Mouse (Mus musculus): Measurements from ENCODE around the gene Rad52. TPM values are rescaled to one million over a fixed set of nuclear protein-coding genes. Genes with fewer than 3 reads are reported as not detected.
A peak's percentile ranks its signal among the peaks of the same experiment; 100 is the strongest.

The Rad52 gene
- 13.0 and 13.7 TPM in 2 replicates for polyA plus RNA-seq (2014; fragmentation: Nextera tagmentation; extraction: Ambion mirVana)

DNA sequence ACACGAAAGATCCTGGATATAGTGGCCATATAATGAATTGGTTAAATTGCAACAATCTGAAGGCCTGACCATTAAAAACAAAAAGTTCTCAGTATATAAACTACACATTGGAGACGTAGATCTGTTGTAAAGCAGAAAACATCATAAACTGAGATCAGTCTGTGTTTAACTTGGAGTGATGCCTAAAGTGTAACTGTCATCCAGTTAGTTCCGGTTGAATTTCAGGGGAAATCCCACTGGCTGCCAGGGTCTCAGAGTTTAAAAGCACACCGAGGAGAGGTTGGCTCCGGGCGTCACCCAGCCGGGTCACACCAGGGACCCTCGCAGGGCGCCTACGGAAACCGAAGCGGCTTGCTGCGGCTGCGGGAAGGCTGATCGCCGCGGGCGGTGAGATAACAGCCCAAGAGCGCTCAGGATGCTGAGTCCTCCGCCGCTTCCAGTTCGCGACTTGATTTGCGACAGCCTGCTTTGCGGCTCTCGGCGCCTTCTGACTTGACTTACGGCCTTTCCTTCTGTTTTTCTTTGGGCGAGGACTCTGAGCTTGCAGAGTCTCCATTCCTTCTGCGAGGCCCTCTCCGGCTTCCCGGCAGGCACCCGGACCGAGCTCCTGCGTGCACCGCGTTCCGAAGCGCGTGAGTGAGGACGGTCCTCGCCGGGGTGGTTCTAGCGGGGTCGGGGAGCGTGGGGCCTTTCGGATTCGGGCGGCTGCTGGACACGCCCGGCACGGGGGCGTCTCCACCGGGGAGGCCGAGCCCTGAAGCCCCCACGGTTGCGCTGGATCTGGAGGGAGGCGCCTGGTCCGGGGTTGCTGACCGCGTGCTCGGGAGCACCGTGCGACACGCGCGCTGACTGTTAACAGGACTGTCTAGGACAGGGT, at the start of gene Rad52:
Rad52 (plus strand) TSS at position 495 of the 877 bp plus-strand sequence.
- H3K4me1 ChIP-seq (ENCODE audit: control insufficient read depth in 2 of 2, insufficient read depth in 2 of 2, low read length in 2 of 2), result peaks cover 0 to 8% of the 10 kb centered on the region in 2 experiments; a peak in 2 of 4 replicates
- peak within 1 kb of the TSS; percentile 79 to 93 for H3K4me3 ChIP-seq (ENCODE audit: control insufficient read depth in 1 of 2, insufficient read depth in 1 of 2, low read depth in 1 of 2, low read length in 2 of 2)
- no peaks in the 10 kb centered on the region for H3K27me3 ChIP-seq (ENCODE audit: control insufficient read depth, insufficient read depth, low read length)
- WGBS, result 1% methylated on average over 67 of the region's 67 CpGs
- peak within 1 kb of the TSS; percentile 92 for H3K9ac ChIP-seq (ENCODE audit: low read length)
- ATAC-seq (ENCODE audit: insufficient number of reproducible peaks, insufficient read depth, low FRiP score, low read depth), result peak; percentile 78
- peak within 1 kb of the TSS; percentile 89 for H3K4me2 ChIP-seq (ENCODE audit: low read length)
- H3K27ac ChIP-seq (replicated peaks in 1 of 2; ENCODE audit: control insufficient read depth in 1 of 2, insufficient read depth in 1 of 2, low read depth in 2 of 2, low read length in 2 of 2), result peak within 1 kb of the TSS; percentile 92 to 96
- peaks cover 11% of the 10 kb centered on the region for H3K36me3 ChIP-seq (ENCODE audit: control insufficient read depth, insufficient read depth, low read length)
- no peaks in the 10 kb centered on the region for H3K9me3 ChIP-seq (ENCODE audit: control insufficient read depth, low read length)

GRCm38 (mm10) chr6:119854156-119854555, 48.3 kb upstream of the Rad52 start:
- no peaks in the 10 kb centered on the region for H3K9me3 ChIP-seq (ENCODE audit: control insufficient read depth, low read length)
- no peak overlapping the region for H3K4me2 ChIP-seq (ENCODE audit: low read length)
- ATAC-seq (ENCODE audit: insufficient number of reproducible peaks, insufficient read depth, low FRiP score, low read depth), result no peak
- WGBS, result 16% methylated on average over 2 of the region's 2 CpGs
- no peaks in the 10 kb centered on the region for H3K36me3 ChIP-seq (ENCODE audit: control insufficient read depth, insufficient read depth, low read length)
- no peak overlapping the region for H3K4me3 ChIP-seq (ENCODE audit: control insufficient read depth in 1 of 2, insufficient read depth in 1 of 2, low read depth in 1 of 2, low read length in 2 of 2)
- no peaks in the 10 kb centered on the region for H3K27me3 ChIP-seq (ENCODE audit: control insufficient read depth, insufficient read depth, low read length)
- 0 out of 4 replicates have a peak overlapping the region, but pooled peaks of 1 of the 2 experiments have one; percentile 4 for H3K27ac ChIP-seq (replicated peaks in 1 of 2; ENCODE audit: control insufficient read depth in 1 of 2, insufficient read depth in 1 of 2, low read depth in 2 of 2, low read length in 2 of 2)
- H3K9ac ChIP-seq (ENCODE audit: low read length), result no peak overlapping the region; the same call in 1 of the 2 replicates
- H3K4me1 ChIP-seq (ENCODE audit: control insufficient read depth in 2 of 2, insufficient read depth in 2 of 2, low read length in 2 of 2), result peaks cover 5 to 15% of the 10 kb centered on the region in 2 experiments; a peak in 3 of 4 replicates

GRCm38 (mm10) chr6:119855471-119855870, 47.0 kb upstream of the Rad52 start:
- Histone ChIP-seq H3K9ac (ENCODE audit: low read length) (no peak overlapping the region), H3K27me3 (ENCODE audit: control insufficient read depth, insufficient read depth, low read length) (no peaks in the 10 kb centered on the region), H3K9me3 (ENCODE audit: control insufficient read depth, low read length) (no peaks in the 10 kb centered on the region), H3K4me1 (ENCODE audit: control insufficient read depth in 2 of 2, insufficient read depth in 2 of 2, low read length in 2 of 2) (peaks cover 2 to 9% of the 10 kb centered on the region in 2 experiments; a peak in 3 of 4 replicates), H3K36me3 (ENCODE audit: control insufficient read depth, insufficient read depth, low read length) (no peaks in the 10 kb centered on the region), H3K4me2 (ENCODE audit: low read length) (no peak overlapping the region), H3K4me3 (ENCODE audit: control insufficient read depth in 1 of 2, insufficient read depth in 1 of 2, low read depth in 1 of 2, low read length in 2 of 2) (no peak overlapping the region), H3K27ac (replicated peaks in 1 of 2; ENCODE audit: control insufficient read depth in 1 of 2, insufficient read depth in 1 of 2, low read depth in 2 of 2, low read length in 2 of 2) (no peak overlapping the region)
- ATAC-seq (ENCODE audit: insufficient number of reproducible peaks, insufficient read depth, low FRiP score, low read depth), result no peak
- WGBS, result 91% methylated on average over 4 of the region's 4 CpGs

GRCm38 (mm10) chr6:119860236-119860635, 42.3 kb upstream of the Rad52 start:
- Histone ChIP-seq H3K4me3 (ENCODE audit: control insufficient read depth in 1 of 2, insufficient read depth in 1 of 2, low read depth in 1 of 2, low read length in 2 of 2) (no peak overlapping the region), H3K9me3 (ENCODE audit: control insufficient read depth, low read length) (no peaks in the 10 kb centered on the region), H3K36me3 (ENCODE audit: control insufficient read depth, insufficient read depth, low read length) (no peaks in the 10 kb centered on the region), H3K27me3 (ENCODE audit: control insufficient read depth, insufficient read depth, low read length) (no peaks in the 10 kb centered on the region), H3K27ac (replicated peaks in 1 of 2; ENCODE audit: control insufficient read depth in 1 of 2, insufficient read depth in 1 of 2, low read depth in 2 of 2, low read length in 2 of 2) (no peak overlapping the region), H3K9ac (ENCODE audit: low read length) (no peak overlapping the region), H3K4me2 (ENCODE audit: low read length) (no peak overlapping the region), H3K4me1 (ENCODE audit: control insufficient read depth in 2 of 2, insufficient read depth in 2 of 2, low read length in 2 of 2) (no peaks in the 10 kb centered on the region)
- ATAC-seq (ENCODE audit: insufficient number of reproducible peaks, insufficient read depth, low FRiP score, low read depth), result no peak
- 96% methylated on average over 2 of the region's 2 CpGs for WGBS

- Histone ChIP-seq H3K9ac (ENCODE audit: low read length) (no peak overlapping the region), H3K4me1 (ENCODE audit: control insufficient read depth in 2 of 2, insufficient read depth in 2 of 2, low read length in 2 of 2) (no peaks in the 10 kb centered on the region), H3K36me3 (ENCODE audit: control insufficient read depth, insufficient read depth, low read length) (no peaks in the 10 kb centered on the region), H3K27me3 (ENCODE audit: control insufficient read depth, insufficient read depth, low read length) (no peaks in the 10 kb centered on the region), H3K4me2 (ENCODE audit: low read length) (no peak overlapping the region), H3K9me3 (ENCODE audit: control insufficient read depth, low read length) (no peaks in the 10 kb centered on the region), H3K4me3 (ENCODE audit: control insufficient read depth in 1 of 2, insufficient read depth in 1 of 2, low read depth in 1 of 2, low read length in 2 of 2) (no peak overlapping the region), H3K27ac (replicated peaks in 1 of 2; ENCODE audit: control insufficient read depth in 1 of 2, insufficient read depth in 1 of 2, low read depth in 2 of 2, low read length in 2 of 2) (no peak overlapping the region)
- no peak for ATAC-seq (ENCODE audit: insufficient number of reproducible peaks, insufficient read depth, low FRiP score, low read depth)
- WGBS, result 76% methylated on average over 8 of the region's 8 CpGs
Measured at GRCm38 (mm10) chr6:119861519-119861918, 41.0 kb upstream of the Rad52 start.

- no peaks in the 10 kb centered on the region for H3K36me3 ChIP-seq (ENCODE audit: control insufficient read depth, insufficient read depth, low read length)
- no peaks in the 10 kb centered on the region for H3K4me1 ChIP-seq (ENCODE audit: control insufficient read depth in 2 of 2, insufficient read depth in 2 of 2, low read length in 2 of 2)
- 71% methylated on average over 11 of the region's 11 CpGs for WGBS
- no peak overlapping the region for H3K9ac ChIP-seq (ENCODE audit: low read length)
- no peak for ATAC-seq (ENCODE audit: insufficient number of reproducible peaks, insufficient read depth, low FRiP score, low read depth)
- H3K27me3 ChIP-seq (ENCODE audit: control insufficient read depth, insufficient read depth, low read length), result no peaks in the 10 kb centered on the region
- no peak overlapping the region for H3K27ac ChIP-seq (replicated peaks in 1 of 2; ENCODE audit: control insufficient read depth in 1 of 2, insufficient read depth in 1 of 2, low read depth in 2 of 2, low read length in 2 of 2)
- no peak overlapping the region for H3K4me3 ChIP-seq (ENCODE audit: control insufficient read depth in 1 of 2, insufficient read depth in 1 of 2, low read depth in 1 of 2, low read length in 2 of 2)
- no peak overlapping the region for H3K4me2 ChIP-seq (ENCODE audit: low read length)
- no peaks in the 10 kb centered on the region for H3K9me3 ChIP-seq (ENCODE audit: control insufficient read depth, low read length)
Measured at GRCm38 (mm10) chr6:119864341-119865034, 38.0 kb upstream of the Rad52 start.

DNA sequence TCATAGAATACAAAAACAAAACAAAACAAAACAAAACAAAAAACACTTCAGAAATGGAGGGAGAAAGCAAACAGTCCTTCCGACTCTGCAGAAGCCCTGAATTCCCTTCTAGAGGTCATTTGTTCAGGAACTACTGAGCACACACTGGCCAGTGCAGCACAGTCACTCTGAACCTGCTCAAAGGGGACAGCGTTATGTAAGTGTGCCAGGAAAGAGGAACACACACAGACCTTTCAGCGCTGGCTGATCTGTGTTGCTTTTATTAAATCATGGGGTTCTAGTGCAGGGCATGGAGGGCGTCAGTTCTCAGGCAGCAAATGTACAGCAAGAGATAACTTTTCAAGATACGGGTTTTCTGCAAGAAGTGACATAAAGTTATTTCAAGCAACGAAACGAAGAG, 19.3 kb upstream of the Rad52 start:
- H3K4me2 ChIP-seq (ENCODE audit: low read length), result no peak overlapping the region
- H3K36me3 ChIP-seq (ENCODE audit: control insufficient read depth, insufficient read depth, low read length), result no peaks in the 10 kb centered on the region
- WGBS, result 48% methylated on average over 7 of the region's 7 CpGs
- no peak overlapping the region for H3K4me3 ChIP-seq (ENCODE audit: control insufficient read depth in 1 of 2, insufficient read depth in 1 of 2, low read depth in 1 of 2, low read length in 2 of 2)
- no peaks in the 10 kb centered on the region for H3K27me3 ChIP-seq (ENCODE audit: control insufficient read depth, insufficient read depth, low read length)
- H3K9ac ChIP-seq (ENCODE audit: low read length), result no peak overlapping the region
- ATAC-seq (ENCODE audit: insufficient number of reproducible peaks, insufficient read depth, low FRiP score, low read depth), result no peak
- no peaks in the 10 kb centered on the region for H3K9me3 ChIP-seq (ENCODE audit: control insufficient read depth, low read length)
- H3K4me1 ChIP-seq (ENCODE audit: control insufficient read depth in 2 of 2, insufficient read depth in 2 of 2, low read length in 2 of 2), result no peaks in the 10 kb centered on the region
- no peak overlapping the region for H3K27ac ChIP-seq (replicated peaks in 1 of 2; ENCODE audit: control insufficient read depth in 1 of 2, insufficient read depth in 1 of 2, low read depth in 2 of 2, low read length in 2 of 2)
